Mouse (Mus musculus): ENCODE data around the gene Mog. TPM values are rescaled to one million over a fixed set of nuclear protein-coding genes. Genes with fewer than 3 reads are reported as not detected.
"Not testable (repeated sequence)": the region's sequence is repeated elsewhere in the genome, so short reads cannot be mapped to it uniquely, and the experiment has no call there.

Gene Mog
- polyA plus RNA-seq, 1 experiment from 2014 or later, result 3.7 TPM

DNA sequence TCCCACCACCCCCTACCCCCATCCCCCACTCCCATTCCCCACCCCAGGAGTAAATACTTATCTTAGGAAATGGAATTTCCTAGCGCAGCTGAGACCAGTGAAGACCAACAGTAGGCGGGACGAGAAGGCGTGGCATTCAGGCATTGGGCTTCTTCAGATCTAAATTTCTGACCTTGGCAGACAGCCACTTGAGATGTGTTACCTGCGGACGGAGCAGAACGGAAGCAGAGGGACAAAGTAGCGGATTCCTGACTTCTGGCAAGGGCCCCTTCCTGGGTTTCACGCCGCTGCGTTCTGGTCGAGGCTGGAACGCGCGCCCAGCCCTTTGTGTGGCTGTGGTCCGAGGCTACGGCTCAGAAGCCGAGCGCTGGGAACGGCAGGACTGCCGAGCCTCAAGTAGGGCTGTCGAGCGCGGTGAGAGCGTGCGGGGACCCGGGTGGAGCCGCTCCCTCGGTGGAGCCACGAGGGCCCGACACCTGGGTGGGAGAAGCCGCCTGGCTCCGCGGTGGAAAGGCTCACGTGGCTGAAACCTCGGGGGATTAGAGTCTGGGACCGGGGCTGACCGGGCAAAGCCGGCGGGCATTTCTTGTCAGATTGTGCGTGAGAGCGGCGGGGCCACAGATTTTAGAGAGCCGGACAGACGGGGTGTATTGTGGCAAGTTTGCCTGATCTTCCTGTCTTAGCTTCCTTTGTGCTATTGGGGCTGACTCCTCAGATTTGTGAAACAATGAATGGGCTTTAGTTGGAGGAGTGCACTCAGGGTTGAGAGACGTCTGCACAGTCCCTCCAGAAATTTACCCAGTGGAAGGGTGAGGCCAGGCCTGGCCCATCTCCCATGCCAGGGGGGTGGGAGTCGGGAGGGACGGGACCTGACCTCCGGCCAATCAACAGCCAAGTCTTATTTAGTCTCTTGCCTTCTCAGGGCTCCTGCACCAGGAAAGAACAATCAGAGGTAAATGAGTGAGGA, 20.6 kb downstream of the Mog start:
- Histone ChIP-seq H3K27ac (peak overlapping the region; percentile 98), H3K27me3 (replicated peaks) (no peaks in the 10 kb centered on the region), H3K9ac (peak overlapping the region; percentile 100), H3K9me3 (no peaks in the 10 kb centered on the region), H3K4me2 (peak overlapping the region; percentile 65), H3K4me1 (peaks cover 32% of the 10 kb centered on the region), H3K36me3 (replicated peaks) (peaks cover 11% of the 10 kb centered on the region; the same call in 1 of the 2 replicates), H3K4me3 (peak overlapping the region; percentile 93)
- peak; percentile 90 for ATAC-seq (replicated peaks)
- under 1% methylated on average over 49 of the region's 49 CpGs for WGBS

DNA sequence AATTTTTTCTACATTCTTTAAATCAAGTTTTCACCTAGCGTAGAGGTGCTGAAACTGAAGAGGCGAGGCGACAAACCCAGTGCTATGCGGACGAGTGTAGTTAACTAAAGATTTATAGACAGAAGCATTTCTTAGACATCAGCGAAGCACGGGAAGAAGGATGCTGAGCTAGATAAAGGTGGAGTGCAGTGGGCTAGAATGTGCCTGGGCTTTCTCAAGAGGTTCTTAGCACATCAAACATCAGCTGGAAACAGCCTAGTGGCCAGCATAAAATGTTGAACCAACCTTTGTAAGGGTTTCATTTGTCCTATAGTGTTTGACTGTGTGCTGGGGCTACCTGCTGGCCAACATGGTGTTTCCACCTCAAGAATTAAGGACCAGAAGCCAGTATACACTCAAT, 22.3 kb downstream of the Mog start, which contains the start of gene Zfp57:
Gene Zfp57, plus strand, starts transcription at position 301 of the 400 bp plus-strand sequence.
- ATAC-seq (replicated peaks), result no peak
- H3K9ac ChIP-seq, result no peak within 1 kb of the TSS
- 93% methylated on average over 7 of the region's 7 CpGs for WGBS
- no peaks in the 10 kb centered on the region for H3K27me3 ChIP-seq (replicated peaks)
- H3K4me1 ChIP-seq, result peaks cover 22% of the 10 kb centered on the region
- H3K9me3 ChIP-seq, result no peaks in the 10 kb centered on the region
- peak within 1 kb of the TSS; percentile 93 for H3K4me3 ChIP-seq
- H3K27ac ChIP-seq, result peak within 1 kb of the TSS; percentile 98
- H3K36me3 ChIP-seq (replicated peaks), result no peaks in the 10 kb centered on the region; the same call in 1 of the 2 replicates
- H3K4me2 ChIP-seq, result peak within 1 kb of the TSS; percentile 65

DNA sequence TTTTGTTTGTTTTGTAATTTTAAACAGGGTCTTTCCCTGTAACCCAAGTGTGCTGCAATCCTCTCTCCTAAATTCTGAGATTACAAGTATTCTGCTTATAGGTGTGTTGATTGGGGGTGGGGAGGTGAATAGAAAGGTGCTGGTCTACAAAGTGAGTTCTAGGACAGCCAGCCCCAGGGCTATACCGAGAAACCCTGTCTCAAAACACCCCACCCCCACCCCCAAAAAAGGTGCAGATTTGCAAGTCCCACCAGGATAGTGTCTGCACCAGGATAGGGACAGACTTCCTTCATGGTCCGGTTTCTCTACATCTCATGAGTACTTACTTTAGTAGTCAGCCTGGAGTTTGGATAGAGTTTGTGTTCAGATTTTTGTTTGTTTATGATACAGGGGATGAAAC, 24.7 kb downstream of the Mog start:
- no peak for ATAC-seq (replicated peaks)
- Histone ChIP-seq H3K9me3 (no peaks in the 10 kb centered on the region), H3K9ac (no peak overlapping the region), H3K27ac (no peak overlapping the region), H3K4me3 (no peak overlapping the region), H3K4me1 (0 out of 2 replicates have a peak, but pooled peaks cover 2% of the 10 kb centered on the region), H3K4me2 (no peak overlapping the region), H3K36me3 (replicated peaks) (no peaks in the 10 kb centered on the region), H3K27me3 (replicated peaks) (no peaks in the 10 kb centered on the region)
- 81% methylated on average over 2 of the region's 2 CpGs for WGBS

DNA sequence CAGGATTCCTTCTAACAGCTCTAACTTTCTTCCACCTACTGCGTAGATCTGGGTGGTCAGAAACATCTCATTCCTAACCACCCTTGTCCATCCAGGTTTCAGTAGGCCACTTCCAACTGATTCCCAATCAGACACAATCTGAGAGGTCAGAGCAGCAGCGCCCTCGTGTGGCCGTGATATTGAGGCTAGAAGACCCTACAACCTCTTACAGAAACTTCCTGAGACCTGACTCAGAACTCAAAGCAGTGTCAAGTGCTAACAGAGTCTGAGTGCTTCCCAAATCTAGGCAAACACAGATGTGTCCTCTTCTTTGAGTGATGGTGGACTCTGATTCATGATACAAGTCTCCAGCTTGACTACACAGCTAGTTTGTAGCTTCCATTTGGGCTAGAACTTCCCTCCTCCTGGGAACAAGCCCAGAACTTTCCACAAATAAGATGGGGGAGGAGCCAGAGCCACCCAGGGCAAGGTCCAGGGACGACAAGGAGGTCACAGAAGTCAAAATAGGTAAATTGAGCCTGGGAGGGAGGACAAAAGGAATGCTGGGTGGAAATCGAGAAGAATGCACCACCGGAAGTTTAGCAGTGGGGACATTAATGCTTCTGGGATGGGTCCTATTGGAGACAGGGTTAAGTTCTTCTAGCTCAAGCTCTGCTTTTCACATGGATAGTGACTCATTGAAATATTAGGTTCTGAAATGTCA, 26.0 kb downstream of the Mog start:
- Histone ChIP-seq H3K36me3 (replicated peaks) (no peaks in the 10 kb centered on the region), H3K4me3 (no peak overlapping the region), H3K27ac (no peak overlapping the region), H3K9ac (no peak overlapping the region), H3K4me1 (0 out of 2 replicates have a peak, but pooled peaks cover 2% of the 10 kb centered on the region), H3K27me3 (replicated peaks) (no peaks in the 10 kb centered on the region), H3K4me2 (no peak overlapping the region), H3K9me3 (no peaks in the 10 kb centered on the region)
- 30% methylated on average over 7 of the region's 7 CpGs for WGBS
- no peak for ATAC-seq (replicated peaks)

DNA sequence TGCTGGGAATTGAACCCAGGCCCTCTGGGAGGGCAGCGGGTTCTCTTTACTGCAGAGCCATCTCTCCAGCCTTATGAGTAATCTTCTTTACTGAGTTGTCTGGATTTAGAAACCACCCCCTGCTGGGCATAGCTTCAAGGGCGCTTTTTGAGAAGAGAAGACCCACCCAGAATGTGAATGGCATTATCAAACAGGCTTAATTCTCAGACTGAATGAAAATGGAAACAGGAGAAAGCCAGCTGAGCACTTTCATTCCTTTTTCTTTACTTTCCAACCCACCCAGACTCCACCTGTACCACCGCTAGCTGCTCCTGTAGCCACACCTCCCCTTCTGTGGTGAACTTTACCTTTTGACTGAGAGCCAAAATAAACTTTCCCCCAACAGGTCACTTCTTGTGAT, 27.8 kb downstream of the Mog start:
- H3K27me3 ChIP-seq (replicated peaks), result no peaks in the 10 kb centered on the region
- H3K27ac ChIP-seq, result no peak overlapping the region
- H3K9ac ChIP-seq, result no peak overlapping the region
- H3K36me3 ChIP-seq (replicated peaks), result no peaks in the 10 kb centered on the region
- H3K4me2 ChIP-seq, result no peak overlapping the region
- ATAC-seq (replicated peaks), result no peak
- H3K9me3 ChIP-seq, result no peaks in the 10 kb centered on the region
- H3K4me3 ChIP-seq, result no peak overlapping the region
- no peaks in the 10 kb centered on the region for H3K4me1 ChIP-seq
- 44% methylated on average over 3 of the region's 3 CpGs for WGBS

DNA sequence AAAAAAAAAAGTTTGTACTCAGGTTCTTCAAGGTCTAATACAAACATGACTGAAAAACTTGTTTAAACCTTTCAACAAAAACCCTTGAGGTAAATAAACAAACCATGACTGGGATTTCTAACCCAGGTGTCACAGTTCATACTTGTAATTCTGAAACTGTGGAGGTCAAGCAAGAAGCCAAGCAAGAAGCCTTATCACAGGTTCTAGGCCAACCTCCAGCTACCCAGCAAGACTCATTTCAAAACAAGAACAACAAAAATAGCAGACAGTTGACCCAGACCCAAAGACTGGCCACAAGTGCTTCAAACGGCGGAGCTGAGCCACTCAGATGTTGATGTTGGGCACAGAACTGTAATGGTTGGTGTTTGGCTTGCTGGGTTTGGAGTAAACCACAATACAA, 28.7 kb downstream of the Mog start:
- Histone ChIP-seq H3K9ac (no peak overlapping the region), H3K27me3 (replicated peaks) (peaks cover 2% of the 10 kb centered on the region), H3K4me2 (no peak overlapping the region), H3K4me1 (no peaks in the 10 kb centered on the region), H3K36me3 (replicated peaks) (no peaks in the 10 kb centered on the region), H3K27ac (no peak overlapping the region), H3K4me3 (no peak overlapping the region), H3K9me3 (no peaks in the 10 kb centered on the region)
- ATAC-seq (replicated peaks), result no peak
- WGBS, result 84% methylated on average over 2 of the region's 2 CpGs

DNA sequence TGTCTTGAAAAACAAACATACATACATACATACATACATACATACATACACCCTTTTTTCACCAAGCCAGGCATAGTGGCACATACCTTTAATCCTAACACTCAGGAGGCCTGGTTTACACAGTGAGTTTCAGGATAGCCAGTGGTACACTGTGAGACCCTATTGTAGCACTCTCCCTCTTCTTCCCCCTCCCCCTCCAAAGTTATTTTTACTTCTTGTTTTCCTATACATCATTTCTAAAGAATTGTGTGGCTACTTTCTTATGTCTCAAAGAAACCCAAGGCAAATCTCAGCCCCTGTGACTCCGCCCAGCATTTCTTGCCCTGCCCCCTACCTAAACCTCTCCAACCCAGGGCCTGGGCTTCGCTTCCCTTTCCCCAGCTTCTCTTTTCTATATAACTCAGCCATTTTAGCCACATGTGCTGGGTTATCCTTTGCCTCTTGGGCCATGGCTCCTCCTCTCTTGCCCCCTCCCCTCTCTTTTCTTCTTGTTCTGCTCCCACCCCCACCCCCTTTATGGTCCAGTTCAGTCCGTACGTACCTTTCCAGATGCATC, 29.4 kb downstream of the Mog start:
- H3K27ac ChIP-seq, result no peak overlapping the region
- no peak overlapping the region for H3K9ac ChIP-seq
- H3K4me1 ChIP-seq, result no peaks in the 10 kb centered on the region
- no peaks in the 10 kb centered on the region for H3K36me3 ChIP-seq (replicated peaks)
- no peak for ATAC-seq (replicated peaks)
- H3K4me3 ChIP-seq, result no peak overlapping the region
- 88% methylated on average over 4 of the region's 4 CpGs for WGBS
- no peak overlapping the region for H3K4me2 ChIP-seq
- H3K9me3 ChIP-seq, result no peaks in the 10 kb centered on the region
- peaks cover 6% of the 10 kb centered on the region for H3K27me3 ChIP-seq (replicated peaks)

DNA sequence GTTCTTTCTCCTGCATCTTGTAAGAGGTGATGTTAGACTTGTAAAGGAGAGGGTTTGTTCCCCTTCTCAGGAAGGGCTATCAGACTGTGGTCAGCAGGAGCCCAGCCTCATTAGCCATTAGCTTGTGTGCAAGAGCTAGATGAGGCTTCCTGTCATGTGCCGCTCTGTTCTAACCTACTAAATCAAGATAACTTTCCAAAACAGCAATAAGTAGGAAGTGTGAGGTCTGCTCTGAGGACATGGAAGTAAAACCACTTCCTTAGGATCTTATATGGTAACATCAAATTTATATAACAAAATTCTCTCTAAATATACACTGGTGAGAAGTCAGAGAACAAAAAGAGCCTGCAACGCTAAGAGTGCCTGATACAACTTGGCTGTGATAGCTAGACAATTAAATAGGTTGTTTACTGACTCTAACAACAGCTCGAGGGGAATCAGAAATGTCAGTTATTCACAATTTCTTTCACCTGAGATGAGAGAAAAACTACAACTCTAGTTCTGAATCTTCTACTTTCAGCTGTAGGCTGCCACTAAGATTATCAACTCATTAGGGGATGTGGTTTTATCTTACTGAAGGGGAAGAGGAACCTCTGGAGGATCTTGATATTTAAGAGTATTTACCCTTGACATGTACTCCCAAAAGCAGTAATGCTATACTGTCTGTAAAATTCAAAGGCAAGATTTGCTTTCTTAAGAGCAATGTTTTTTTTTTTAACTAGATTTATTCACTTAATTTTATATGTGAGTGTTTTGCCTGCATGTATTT, 30.7 kb downstream of the Mog start:
- Histone ChIP-seq H3K9ac (no peak overlapping the region), H3K4me1 (no peaks in the 10 kb centered on the region), H3K27ac (no peak overlapping the region), H3K27me3 (replicated peaks) (peaks cover 18% of the 10 kb centered on the region), H3K4me2 (no peak overlapping the region), H3K9me3 (no peaks in the 10 kb centered on the region), H3K4me3 (no peak overlapping the region), H3K36me3 (replicated peaks) (no peaks in the 10 kb centered on the region)
- WGBS, result 79% methylated on average over 3 of the region's 3 CpGs
- no peak for ATAC-seq (replicated peaks)

DNA sequence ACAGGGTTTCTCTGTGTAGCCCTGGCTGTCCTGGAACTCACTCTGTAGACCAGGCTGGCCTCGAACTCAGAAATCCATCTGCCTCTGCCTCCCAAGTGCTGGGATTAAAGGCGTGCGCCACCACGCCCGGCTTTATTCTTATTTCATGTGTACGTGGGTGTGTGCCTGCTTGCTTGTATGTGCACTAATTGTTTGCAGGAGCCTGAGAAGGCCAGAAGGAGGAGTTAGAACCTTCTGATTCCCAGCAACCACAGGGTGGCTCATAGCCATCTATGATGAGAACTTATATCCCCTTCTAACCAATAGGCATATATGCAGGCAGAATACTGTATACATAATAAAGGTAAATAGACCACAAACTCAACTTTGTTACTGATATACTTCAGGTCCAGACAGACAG, 32.6 kb downstream of the Mog start:
- H3K4me3 ChIP-seq; H3K9me3 ChIP-seq; H3K9ac ChIP-seq; H3K27ac ChIP-seq; ATAC-seq (replicated peaks); H3K4me1 ChIP-seq; H3K36me3 ChIP-seq (replicated peaks); H3K4me2 ChIP-seq: not testable (repeated sequence)
- H3K27me3 ChIP-seq (replicated peaks), result peaks cover 20% of the 10 kb centered on the region
- WGBS, result 94% methylated on average over 6 of the region's 6 CpGs

DNA sequence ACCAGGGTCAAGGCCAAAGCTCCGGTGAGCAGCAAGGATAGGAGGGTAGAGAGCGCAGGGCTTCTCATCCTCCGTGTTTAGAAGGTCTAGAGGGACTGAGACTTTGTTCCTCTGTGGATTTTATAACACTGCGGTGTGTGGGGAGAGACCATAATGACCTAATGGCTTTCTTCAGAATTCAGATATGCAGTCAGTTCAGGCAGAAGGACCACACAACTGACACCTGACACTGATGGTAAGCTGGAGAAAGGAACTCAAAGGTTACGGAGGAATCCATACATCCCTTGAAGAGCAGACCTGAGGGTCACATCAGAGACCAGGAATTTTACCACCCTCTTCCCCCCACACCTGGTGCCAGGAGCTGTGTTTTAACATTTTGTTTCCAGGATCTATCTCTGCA, 33.8 kb downstream of the Mog start, which contains the start of gene H2-M5:
Gene H2-M5, minus strand, starts transcription at position 101 of the 400 bp plus-strand sequence.
- H3K27ac ChIP-seq, result no peak within 1 kb of the TSS
- ATAC-seq (replicated peaks), result no peak
- 34% methylated on average over 5 of the region's 5 CpGs for WGBS
- H3K4me1 ChIP-seq, result no peaks in the 10 kb centered on the region
- peaks cover 20% of the 10 kb centered on the region for H3K27me3 ChIP-seq (replicated peaks)
- no peaks in the 10 kb centered on the region for H3K36me3 ChIP-seq (replicated peaks)
- H3K4me2 ChIP-seq, result peak within 1 kb of the TSS; percentile 25; the same call in 1 of the 2 replicates
- no peak within 1 kb of the TSS for H3K4me3 ChIP-seq
- H3K9me3 ChIP-seq, result no peaks in the 10 kb centered on the region
- H3K9ac ChIP-seq, result no peak within 1 kb of the TSS

DNA sequence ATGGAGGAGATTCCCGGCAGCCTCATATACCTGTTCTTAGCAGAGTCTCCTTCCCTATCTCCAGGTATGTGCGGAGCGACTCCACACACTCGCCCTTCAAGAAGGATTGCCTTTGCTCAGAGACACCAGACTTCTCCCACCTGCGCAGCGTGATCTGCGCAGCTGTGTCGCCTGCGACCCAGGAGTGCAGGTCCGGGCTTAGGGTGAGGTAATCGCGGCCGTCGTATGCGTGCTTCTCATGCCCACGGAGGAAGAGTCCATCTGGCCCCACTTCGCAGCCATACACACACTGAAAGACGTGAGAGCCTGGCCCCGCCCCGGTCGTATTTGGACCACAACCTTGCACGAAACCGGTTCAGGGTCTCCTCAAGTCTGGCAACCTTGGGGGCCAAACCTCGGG, 34.7 kb downstream of the Mog start:
- H3K4me3 ChIP-seq, result no peak overlapping the region
- WGBS, result 8% methylated on average over 24 of the region's 24 CpGs

More for the DNA sequence above, 34.7 kb downstream of the Mog start:
- H3K27me3 ChIP-seq (replicated peaks), result peaks cover 20% of the 10 kb centered on the region
- ATAC-seq (replicated peaks), result no peak
- H3K9ac ChIP-seq, result no peak overlapping the region
- no peaks in the 10 kb centered on the region for H3K4me1 ChIP-seq
- H3K4me2 ChIP-seq, result peak overlapping the region; percentile 25; the same call in 1 of the 2 replicates
- no peak overlapping the region for H3K27ac ChIP-seq
- no peaks in the 10 kb centered on the region for H3K9me3 ChIP-seq
- no peaks in the 10 kb centered on the region for H3K36me3 ChIP-seq (replicated peaks)

All from midbrain, embryonic 15.5 days (tissue).